Mouse (Mus musculus) ovary, postnatal 10 days (tissue): ENCODE data around the gene Pramel6.
"Not testable (repeated sequence)": the region's sequence is repeated elsewhere in the genome, so short reads cannot be mapped to it uniquely, and the experiment has no call there.

ENCODE experiments used
- DNase-seq: peaks from one replicate; pipeline ENCODE4 v3.0.0; 2022; ENCODE audit warnings: low spot score

The Pramel6 gene

DNA sequence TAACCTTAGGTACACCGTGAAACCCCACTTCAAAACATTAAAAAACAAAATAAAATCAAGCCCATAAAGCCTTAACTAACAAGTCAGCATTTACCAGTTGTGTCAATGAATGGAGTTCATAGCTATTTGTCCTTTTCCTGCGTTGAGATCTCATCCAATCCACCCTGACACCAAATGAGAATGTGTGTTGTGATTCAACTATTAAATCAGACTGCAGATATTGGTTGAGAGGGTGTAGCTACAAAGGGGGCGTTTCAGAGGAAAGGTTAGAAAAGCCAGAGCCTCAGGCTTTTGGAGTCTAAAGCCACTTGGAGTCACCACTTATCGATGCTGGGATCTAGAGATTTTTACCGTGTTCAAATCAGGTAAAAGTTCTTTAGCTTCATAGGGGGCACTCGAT lies at the start of gene Pramel6:
Pramel6 (plus strand) TSS at position 301 of the 400 bp plus-strand sequence.
- DNase-seq, result no peak

DNA sequence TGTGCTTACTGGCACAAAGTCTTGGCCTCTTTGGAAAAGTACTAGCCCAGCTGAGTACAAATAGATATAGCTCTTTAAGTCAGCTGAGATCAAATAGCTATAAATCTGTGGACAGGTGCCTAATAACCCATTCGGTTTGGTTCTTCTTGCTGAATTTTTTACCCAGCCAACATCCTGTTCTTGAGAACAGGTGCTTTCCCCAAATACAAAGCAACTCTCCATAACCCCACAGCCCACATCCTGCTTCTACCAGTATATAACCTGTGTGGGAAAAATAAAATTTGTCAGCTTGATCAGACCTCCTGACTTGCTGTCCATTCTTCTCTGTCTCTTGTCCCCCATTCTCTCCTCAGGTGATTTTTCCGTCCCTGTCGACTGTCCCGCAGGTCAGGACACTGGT lies 44.6 kb upstream of the Pramel6 start:
- DNase-seq, result no peak

DNA sequence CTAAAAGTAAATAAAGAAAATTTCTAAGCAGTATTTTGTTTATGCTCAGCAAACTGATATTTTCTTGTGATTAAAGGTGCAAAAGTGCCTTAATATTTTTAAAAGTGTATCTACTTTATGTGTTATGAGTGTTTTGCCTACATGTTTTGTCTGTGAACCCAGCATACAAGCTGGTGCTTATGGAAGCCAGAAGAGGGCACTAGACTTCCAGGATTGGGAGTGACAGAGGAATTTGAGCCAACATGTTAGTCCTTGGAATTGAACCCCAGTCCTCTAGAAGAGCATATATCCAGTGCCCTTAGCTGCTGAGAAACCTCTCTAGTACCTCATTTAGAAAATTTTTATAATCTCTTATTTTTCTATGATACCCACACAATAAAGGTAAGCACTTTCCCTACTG lies 26.2 kb upstream of the Pramel6 start:
- no peak for DNase-seq

DNA sequence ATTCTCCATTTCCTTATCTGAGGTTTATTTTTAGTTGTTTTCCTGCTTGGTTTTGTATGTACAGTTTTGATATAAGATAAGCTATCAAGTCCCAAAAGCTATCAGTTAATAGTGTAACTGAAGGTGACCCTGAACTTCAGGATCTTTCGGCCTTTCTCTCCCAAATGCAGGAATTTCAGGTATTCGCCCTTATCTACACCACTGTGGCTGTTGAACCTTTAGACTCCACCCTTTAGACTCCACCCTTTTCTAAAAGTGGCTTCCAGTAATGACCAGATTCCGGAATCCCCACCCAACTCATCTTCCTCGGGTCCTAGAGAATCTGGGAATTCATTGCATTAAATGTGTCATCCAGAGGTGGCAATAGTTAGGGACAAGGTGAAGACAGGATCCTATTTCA lies 25.2 kb upstream of the Pramel6 start:
- no peak for DNase-seq

DNA sequence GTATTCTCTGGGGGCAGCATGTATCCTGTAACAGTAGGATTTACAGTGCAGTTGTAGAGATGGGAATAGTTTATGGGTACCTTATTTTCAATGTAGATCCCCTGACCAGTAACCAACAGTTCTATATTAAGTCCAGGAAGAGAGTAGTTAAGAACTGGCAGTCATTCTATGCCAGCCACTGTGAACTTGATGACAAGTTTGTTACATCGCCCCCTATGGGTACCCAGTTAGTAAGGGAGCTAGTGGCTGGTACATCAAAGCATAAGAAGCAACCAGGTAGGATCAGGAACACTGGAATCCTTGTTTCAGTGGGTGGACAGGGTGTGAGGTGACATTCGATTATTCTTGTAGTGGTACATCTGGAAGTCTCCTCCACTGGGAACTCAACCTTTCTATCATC lies 24.1 kb upstream of the Pramel6 start:
- no peak for DNase-seq

DNA sequence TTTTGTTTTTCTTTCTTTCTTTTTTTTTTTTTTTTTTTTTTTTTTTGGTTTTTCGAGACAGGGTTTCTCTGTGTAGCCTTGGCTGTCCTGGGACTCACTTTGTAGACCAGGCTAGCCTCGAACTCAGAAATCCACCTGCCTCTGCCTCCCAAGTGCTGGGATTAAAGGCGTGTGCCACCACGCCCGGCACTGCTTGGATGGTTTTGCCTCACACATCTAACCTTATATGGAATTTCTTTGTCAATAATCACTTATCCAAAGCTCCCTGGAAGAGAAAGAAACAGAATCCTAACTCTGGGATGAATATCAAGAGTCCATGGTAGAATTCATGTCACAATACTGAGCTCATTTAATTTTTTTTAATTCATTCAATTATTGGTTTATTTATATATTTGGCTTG lies 9.4 kb upstream of the Pramel6 start, which contains the start of gene Pramel7:
Pramel7 (minus strand) TSS at position 101 of the 400 bp plus-strand sequence.
- DNase-seq, result not testable (repeated sequence)

DNA sequence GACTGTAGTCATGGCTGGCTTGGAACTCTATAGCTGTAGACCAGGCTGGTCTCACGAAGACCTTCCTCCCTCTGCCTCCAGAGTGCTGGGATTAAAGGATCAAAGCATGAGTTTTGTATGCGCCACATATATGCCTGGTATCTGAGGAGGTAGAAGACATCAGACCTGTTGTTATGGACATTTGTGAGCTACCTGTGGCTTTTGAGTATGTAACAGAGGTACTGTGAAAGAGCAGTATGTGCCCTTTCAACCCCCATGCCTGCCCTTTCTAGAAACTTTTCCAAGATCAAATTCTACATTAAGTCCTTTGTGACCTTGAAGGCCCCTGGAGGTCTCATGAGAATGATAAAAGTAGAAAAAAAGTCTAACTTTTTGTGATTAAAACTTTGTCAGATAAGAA lies 8.7 kb downstream of the Pramel6 start:
- no peak for DNase-seq

DNA sequence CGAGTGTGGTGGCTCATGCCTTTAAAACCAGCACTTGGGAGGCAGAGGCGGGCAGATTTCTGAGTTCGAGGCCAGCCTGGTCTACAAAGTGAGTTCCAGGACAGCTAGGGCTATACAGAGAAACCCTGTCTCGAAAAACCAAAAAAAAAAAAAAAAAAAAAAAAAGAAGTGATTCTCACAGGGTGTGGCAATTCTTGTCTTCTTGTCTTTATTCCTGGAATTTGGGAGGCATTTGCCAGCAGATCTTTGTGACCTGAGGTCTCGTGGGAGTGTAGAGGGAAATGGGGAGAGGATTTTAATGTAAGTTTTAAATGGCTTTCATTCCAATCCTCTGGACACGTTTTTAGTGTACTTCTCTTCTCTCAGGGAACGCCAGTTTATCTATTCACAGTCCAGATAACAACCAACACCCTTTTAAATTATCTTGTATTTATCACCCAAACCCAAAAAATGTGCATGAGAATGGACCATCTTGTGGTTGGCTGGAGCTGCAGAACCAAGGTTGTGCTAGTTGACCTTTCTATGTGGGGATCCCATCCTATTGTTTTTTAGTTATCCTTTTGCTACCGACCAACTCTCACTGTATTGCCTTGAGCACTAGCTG lies 9.2 kb downstream of the Pramel6 start:
- DNase-seq, result no peak

DNA sequence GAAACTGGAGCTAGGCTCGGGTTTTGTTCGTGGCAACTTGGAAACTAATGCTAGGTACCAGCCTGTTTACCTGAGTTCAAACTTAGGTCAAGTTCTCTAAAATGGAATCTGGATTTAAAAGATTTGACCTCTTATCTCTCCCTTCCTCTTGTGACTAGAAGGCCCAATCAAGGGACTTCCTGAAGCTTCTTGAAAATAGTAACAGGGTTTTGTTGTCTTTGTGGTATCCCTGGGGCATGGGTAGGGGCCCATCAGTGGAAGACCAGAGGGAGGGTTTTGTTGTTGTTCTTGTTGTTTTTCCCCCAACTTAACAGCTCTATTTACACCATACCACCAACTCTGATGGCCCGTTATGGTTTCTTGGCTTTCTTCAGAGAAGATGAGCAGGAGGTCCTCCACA lies 10.2 kb downstream of the Pramel6 start:
- DNase-seq, result no peak

DNA sequence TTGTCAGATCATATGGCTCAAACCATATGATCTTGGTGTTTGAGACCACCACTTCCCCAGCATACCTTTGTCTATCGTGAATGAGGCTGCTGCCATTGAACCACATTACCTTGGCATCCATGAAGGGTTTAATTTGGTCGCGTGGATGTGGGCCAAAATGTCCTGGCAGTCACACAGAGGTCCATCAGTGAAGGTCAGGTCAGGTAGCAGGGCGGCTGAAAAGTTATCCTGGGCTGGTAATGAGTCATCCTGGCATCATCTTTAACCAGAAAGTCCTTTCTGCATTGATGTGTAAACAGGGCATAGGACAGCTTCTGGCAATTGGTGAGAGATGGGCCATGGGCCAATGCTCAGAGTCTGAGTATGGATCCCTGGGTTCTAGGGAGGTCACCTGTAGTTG lies 14.3 kb downstream of the Pramel6 start:
- no peak for DNase-seq

DNA sequence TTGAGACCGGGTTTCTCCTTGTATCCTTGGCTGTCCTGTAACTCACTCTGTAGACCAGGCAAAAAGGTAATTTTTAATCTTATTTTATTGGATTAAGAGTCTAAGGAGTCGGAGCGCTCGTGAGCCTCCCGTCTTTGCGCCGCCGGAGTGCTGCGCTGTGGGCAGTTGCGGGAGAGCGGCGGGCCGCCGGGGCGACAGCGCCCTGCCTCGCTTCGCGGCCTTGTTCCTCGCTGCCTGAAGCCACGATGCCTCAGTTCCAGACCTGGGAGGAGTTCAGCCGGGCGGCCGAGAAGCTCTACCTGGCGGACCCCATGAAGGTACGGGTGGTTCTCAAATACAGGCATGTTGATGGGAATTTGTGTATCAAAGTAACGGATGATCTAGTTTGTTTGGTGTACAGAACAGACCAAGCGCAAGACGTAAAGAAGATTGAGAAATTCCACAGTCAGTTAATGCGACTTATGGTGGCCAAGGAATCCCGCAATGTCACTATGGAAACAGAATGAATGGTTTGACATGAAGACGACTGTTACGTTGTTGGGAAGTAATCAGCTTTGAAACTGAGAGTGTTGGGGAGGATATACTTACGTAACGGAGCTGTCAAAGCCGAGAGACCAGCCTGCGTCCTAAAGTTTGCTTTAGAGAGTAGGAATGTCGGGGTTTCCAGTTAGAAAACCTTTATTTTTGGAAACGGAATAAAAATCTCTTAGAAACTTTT lies 19.7 kb downstream of the Pramel6 start:
- not testable (repeated sequence) for DNase-seq

DNA sequence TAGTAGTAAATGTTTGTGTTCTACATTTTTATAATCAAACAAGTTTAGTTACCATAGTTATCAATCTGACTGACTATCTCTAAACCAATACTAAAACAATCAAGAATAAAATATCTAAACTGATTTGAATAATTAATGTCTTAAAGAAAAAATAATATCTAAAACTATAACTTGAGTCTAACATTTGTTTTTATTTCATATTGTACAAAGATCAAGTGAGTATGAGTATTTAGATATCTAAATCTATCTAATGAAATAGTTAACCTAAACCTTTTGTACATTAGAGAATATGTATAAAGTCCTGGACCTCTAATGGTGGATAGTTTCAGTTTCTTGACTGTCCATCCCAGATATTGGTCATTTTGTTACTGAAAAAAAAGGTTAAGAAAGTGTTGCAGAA lies 25.1 kb downstream of the Pramel6 start, which contains the start of gene Olfr153:
Olfr153 (plus strand) TSS at position 301 of the 400 bp plus-strand sequence.
- no peak for DNase-seq

DNA sequence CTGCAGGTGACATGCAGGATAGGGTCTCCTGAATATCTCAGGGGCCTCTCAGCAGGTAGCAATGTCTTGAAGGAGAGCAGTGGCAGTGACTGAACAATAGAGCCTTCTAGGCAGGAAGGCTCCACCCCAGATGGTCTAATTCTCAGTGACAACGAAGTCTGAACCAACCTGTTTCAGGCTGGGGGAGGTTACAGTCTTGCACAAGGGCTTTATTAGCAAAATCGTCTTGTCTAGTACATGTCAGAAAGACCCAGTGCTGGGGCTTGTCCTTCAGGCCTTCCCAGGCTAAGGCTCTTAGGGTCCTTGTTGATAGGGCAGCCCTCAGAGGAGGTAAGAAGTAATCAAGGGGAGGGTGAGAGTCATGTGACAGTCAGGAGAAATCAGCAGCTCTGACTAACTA lies 28.5 kb downstream of the Pramel6 start:
- no peak for DNase-seq

DNA sequence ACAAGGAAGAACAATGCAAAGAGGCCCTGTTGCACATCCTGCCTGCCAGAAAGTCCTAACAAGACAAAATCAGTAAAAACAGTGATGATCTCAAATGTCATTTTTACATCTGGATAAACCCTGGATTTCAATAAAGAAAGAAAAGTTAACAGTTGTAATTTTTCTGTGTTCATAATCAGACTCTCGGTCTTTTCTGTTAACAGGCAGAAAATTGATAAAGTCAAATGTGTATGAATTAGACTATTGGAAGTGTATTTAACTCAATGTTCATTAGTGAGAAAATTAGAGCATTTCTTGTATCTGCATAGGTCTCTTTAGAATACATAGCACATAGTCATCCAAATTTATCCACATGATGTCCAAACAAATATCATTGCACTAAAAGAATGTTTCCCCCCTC lies 39.1 kb downstream of the Pramel6 start, which contains the start of gene Olfr1128:
Olfr1128 (minus strand) TSS at position 101 of the 400 bp plus-strand sequence.
- DNase-seq, result no peak
